Mouse (Mus musculus): ENCODE results near the gene Atat1.
A peak's percentile ranks its signal among the peaks of the same experiment; 100 is the strongest.

Gene Atat1

GRCm38 (mm10) chr17:35917463-35918251, 7.8 kb upstream of the Atat1 start:
- DNase-seq (ENCODE audit: inconsistent age in 2 of 2, low spot score in 1 of 2), result peak; percentile 36 to 81

GRCm38 (mm10) chr17:35917143-35917462, 7.2 kb upstream of the Atat1 start:
- no peak for DNase-seq (ENCODE audit: inconsistent age in 2 of 2, low spot score in 1 of 2)

- peak; percentile 100 for DNase-seq (ENCODE audit: inconsistent age in 2 of 2, low spot score in 1 of 2)
Measured at GRCm38 (mm10) chr17:35916297-35917142, 6.6 kb upstream of the Atat1 start, which contains the start of the genes Mrps18b and Ppp1r10. Gene Mrps18b, minus strand, starts transcription at chr17:35916389. Gene Ppp1r10, plus strand, starts transcription at chr17:35916434.

GRCm38 (mm10) chr17:35915538-35916296, 5.8 kb upstream of the Atat1 start:
- peak; percentile 47 to 78 for DNase-seq (ENCODE audit: inconsistent age in 2 of 2, low spot score in 1 of 2)

- no peak for DNase-seq (ENCODE audit: inconsistent age in 2 of 2, low spot score in 1 of 2)
Measured at GRCm38 (mm10) chr17:35914975-35915374, 5.1 kb upstream of the Atat1 start.

GRCm38 (mm10) chr17:35909186-35909918, 523 bp downstream of the Atat1 start:
- DNase-seq (ENCODE audit: inconsistent age in 2 of 2, low spot score in 1 of 2), result no peak

- no peak for DNase-seq (ENCODE audit: inconsistent age in 2 of 2, low spot score in 1 of 2)
Measured at GRCm38 (mm10) chr17:35907609-35908008, 2.3 kb downstream of the Atat1 start.

- no peak for DNase-seq (ENCODE audit: inconsistent age in 2 of 2, low spot score in 1 of 2)
Measured at GRCm38 (mm10) chr17:35905587-35905986, 4.3 kb downstream of the Atat1 start.

GRCm38 (mm10) chr17:35903992-35904355, 5.9 kb downstream of the Atat1 start:
- DNase-seq (ENCODE audit: inconsistent age in 2 of 2, low spot score in 1 of 2), result no peak

GRCm38 (mm10) chr17:35903343-35903991, 6.4 kb downstream of the Atat1 start:
- no peak for DNase-seq (ENCODE audit: inconsistent age in 2 of 2, low spot score in 1 of 2)

- no peak for DNase-seq (ENCODE audit: inconsistent age in 2 of 2, low spot score in 1 of 2)
Measured at GRCm38 (mm10) chr17:35900636-35901035, 9.2 kb downstream of the Atat1 start.

GRCm38 (mm10) chr17:35897644-35898573, 12.0 kb downstream of the Atat1 start:
- DNase-seq (ENCODE audit: inconsistent age in 2 of 2, low spot score in 1 of 2), result no peak

GRCm38 (mm10) chr17:35896781-35897643, 12.9 kb downstream of the Atat1 start, which contains the start of gene 2310061I04Rik:
Gene 2310061I04Rik, minus strand, starts transcription at chr17:35897431.
- peak; percentile 95 to 97 for DNase-seq (ENCODE audit: inconsistent age in 2 of 2, low spot score in 1 of 2)

- DNase-seq (ENCODE audit: inconsistent age in 2 of 2, low spot score in 1 of 2), result no peak
Measured at GRCm38 (mm10) chr17:35887725-35888124, 22.1 kb downstream of the Atat1 start.

- no peak for DNase-seq (ENCODE audit: inconsistent age in 2 of 2, low spot score in 1 of 2)
Measured at GRCm38 (mm10) chr17:35883777-35884176, 26.1 kb downstream of the Atat1 start.

- no peak for DNase-seq (ENCODE audit: inconsistent age in 2 of 2, low spot score in 1 of 2)
Measured at GRCm38 (mm10) chr17:35882924-35883323, 27.0 kb downstream of the Atat1 start.

GRCm38 (mm10) chr17:35879245-35880057, 30.4 kb downstream of the Atat1 start, which contains the start of gene Dhx16:
Gene Dhx16, plus strand, starts transcription at chr17:35879819.
- peak; percentile 94 to 98 for DNase-seq (ENCODE audit: inconsistent age in 2 of 2, low spot score in 1 of 2)
